Mouse (Mus musculus): ENCODE measurements around the gene Ulk2. TPM values are rescaled to one million over a fixed set of nuclear protein-coding genes. Genes with fewer than 3 reads are reported as not detected.

Gene Ulk2
- total and polyA plus RNA-seq, 3 experiments = 9.4 to 10.3 TPM; not detected in 1

DNA sequence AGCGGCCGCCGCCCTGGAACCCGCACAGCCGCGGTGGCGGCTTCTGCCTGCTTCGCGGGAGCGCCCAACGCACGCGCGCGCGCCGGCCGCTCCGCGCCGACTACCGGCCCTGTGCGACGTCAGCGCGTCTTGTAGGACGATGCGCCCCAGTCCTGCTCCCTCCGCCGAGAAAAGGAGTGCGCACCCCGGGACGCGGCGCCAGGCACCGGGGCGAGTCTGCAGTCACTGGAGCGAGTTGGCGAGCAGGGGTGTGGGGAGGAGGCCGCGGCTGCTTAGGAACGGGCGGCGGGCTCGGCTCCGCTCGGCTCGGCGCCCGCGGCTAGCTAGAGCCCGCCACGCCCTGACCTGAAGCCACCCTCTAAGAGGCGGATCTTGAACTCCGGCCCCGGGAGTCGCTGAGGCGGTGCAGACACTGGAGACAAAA lies at the start of gene Ulk2 (continued):
- TF ChIP-seq SIN3A (IDR thresholded peaks at IDR 0.05; ENCODE audit: low read length) (peak; percentile 74), EP300 (IDR thresholded peaks at IDR 0.05; ENCODE audit: low read depth in 1 of 2, low read length in 2 of 2) (peak; percentile 36 to 50; a peak in 2 of 4 replicates), MAX (IDR thresholded peaks at IDR 0.05; ENCODE audit: low read length) (peak; percentile 32; the same call in 1 of the 2 replicates), NELFE (IDR thresholded peaks at IDR 0.05; ENCODE audit: low read depth, low read length) (peak; percentile 97)

- Histone ChIP-seq H3K4me3 (ENCODE audit: control insufficient read depth in 1 of 2, insufficient read depth in 1 of 2, low read depth in 2 of 2, low read length in 2 of 2) (no peak overlapping the region), H3K36me3 (ENCODE audit: control insufficient read depth in 1 of 2, insufficient read depth in 2 of 2, low read length in 2 of 2) (peaks cover 3 to 57% of the 10 kb centered on the region in 2 experiments; a peak in 3 of 4 replicates), H3K79me2 (ENCODE audit: control insufficient read depth, insufficient read depth, low read length, poor library complexity) (no peaks in the 10 kb centered on the region), H3K9me3 (replicated peaks; ENCODE audit: insufficient read depth, low read length) (no peaks in the 10 kb centered on the region), H3K9ac (ENCODE audit: control insufficient read depth, low read depth, low read length, poor library complexity, severe bottlenecking) (no peak overlapping the region), H3K27ac (ENCODE audit: control insufficient read depth, low read depth, low read length) (no peak overlapping the region), H3K27me3 (ENCODE audit: control insufficient read depth in 1 of 2, insufficient read depth in 2 of 2, low read length in 2 of 2) (no peaks in the 10 kb centered on the region), H3K4me1 (ENCODE audit: control insufficient read depth in 1 of 2, insufficient read depth in 2 of 2, low read length in 2 of 2) (no peaks in the 10 kb centered on the region)
- no peak for TF ChIP-seq E2F4 (IDR thresholded peaks at IDR 0.05; ENCODE audit: borderline replicate concordance, low read depth, low read length)
- no peak for TF ChIP-seq POLR2AphosphoS2 (IDR thresholded peaks at IDR 0.05; ENCODE audit: low read length)
- TF ChIP-seq POLR2A (IDR thresholded peaks at IDR 0.05; ENCODE audit: control insufficient read depth in 1 of 2, insufficient read depth in 1 of 2, low read depth in 1 of 2, low read length in 2 of 2, poor library complexity in 1 of 2) = no peak
- no peak for TF ChIP-seq USF2 (IDR thresholded peaks at IDR 0.05; ENCODE audit: borderline replicate concordance in 1 of 2, insufficient read depth in 1 of 2, low read depth in 1 of 2, low read length in 2 of 2)
- TF ChIP-seq ELF1 (IDR thresholded peaks at IDR 0.05; ENCODE audit: low read depth, low read length) = no peak
- TF ChIP-seq BHLHE40 (IDR thresholded peaks at IDR 0.05; ENCODE audit: borderline replicate concordance, low read depth, low read length) = no peak
- TF ChIP-seq USF1 (IDR thresholded peaks at IDR 0.05; ENCODE audit: low read depth, low read length) = no peak
- TF ChIP-seq CTCF (IDR thresholded peaks at IDR 0.05 in 2 of 3, conservative IDR thresholded peaks at IDR 0.05 in 1 of 3; ENCODE audit: control insufficient read depth in 1 of 3, insufficient read depth in 1 of 3, low read depth in 2 of 3, low read length in 3 of 3, poor library complexity in 1 of 3, severe bottlenecking in 1 of 3) = peak in 2 of 3 experiments; percentile 16 to 53; a peak in 3 of 6 replicates
- TF ChIP-seq TAL1 (IDR thresholded peaks at IDR 0.05; ENCODE audit: low read length) = no peak
- peak; percentile 48 for TF ChIP-seq RAD21 (IDR thresholded peaks at IDR 0.05; ENCODE audit: low read depth, low read length)
- 0 out of 2 replicates have a peak, but pooled peaks have one; percentile 28 for TF ChIP-seq JUND (IDR thresholded peaks at IDR 0.05; ENCODE audit: low read depth, low read length)
- no peak for TF ChIP-seq POLR2AphosphoS5 (IDR thresholded peaks at IDR 0.05; ENCODE audit: borderline replicate concordance, low read depth, low read length)
- TF ChIP-seq TCF12 (IDR thresholded peaks at IDR 0.05; ENCODE audit: low read depth, low read length) = no peak
- no peak for TF ChIP-seq CHD2 (IDR thresholded peaks at IDR 0.05; ENCODE audit: low read length)
- no peak for TF ChIP-seq MEF2A (IDR thresholded peaks at IDR 0.05; ENCODE audit: extremely low read depth, insufficient replicate concordance, low read depth, low read length, poor library complexity, severe bottlenecking)
- no peak for TF ChIP-seq KAT2A (conservative IDR thresholded peaks at IDR 0.05; ENCODE audit: low read depth, low read length)
- TF ChIP-seq NRF1 (IDR thresholded peaks at IDR 0.05; ENCODE audit: insufficient read depth, low read depth, low read length, poor library complexity, severe bottlenecking) = no peak
- TF ChIP-seq MAZ (IDR thresholded peaks at IDR 0.05; ENCODE audit: low read depth, low read length) = no peak
- TF ChIP-seq MYB (IDR thresholded peaks at IDR 0.05; ENCODE audit: low read depth, low read length) = no peak
- no peak for TF ChIP-seq SIN3A (IDR thresholded peaks at IDR 0.05; ENCODE audit: low read length)
- TF ChIP-seq ZC3H11A (IDR thresholded peaks at IDR 0.05; ENCODE audit: low read depth, low read length) = 0 out of 2 replicates have a peak, but pooled peaks have one; percentile 7
- peak; percentile 62 for TF ChIP-seq SMC3 (IDR thresholded peaks at IDR 0.05; ENCODE audit: low read depth, low read length)
- TF ChIP-seq MAFK (IDR thresholded peaks at IDR 0.05; ENCODE audit: borderline replicate concordance, low read depth, low read length) = no peak
- no peak for TF ChIP-seq RCOR1 (IDR thresholded peaks at IDR 0.05; ENCODE audit: low read depth, low read length)
- peak; percentile 69 for DNase-seq (ENCODE audit: low read depth, low spot score)
Observed at GRCm38 (mm10) chr11:61882183-61882582, 27.3 kb upstream of the Ulk2 start.

Data from MEL (cell line).